Mouse (Mus musculus) forebrain, embryonic 15.5 days (tissue): ENCODE results near the gene Dnajb8. TPM values are rescaled to one million over a fixed set of nuclear protein-coding genes. Genes with fewer than 3 reads are reported as not detected.

Source experiments
- ATAC-seq: fragments of 200-750 bp; cut with Nextera tagmentation; replicated peaks from 2 replicates; pipeline ENCODE4 v1.8.0; 2017; ENCODE audit warnings: mild to moderate bottlenecking, moderate TSS enrichment, moderate library complexity
- H3K27ac ChIP-seq: fragments of 300-500 bp; sonication (generic); replicated peaks from 2 replicates; pipeline ENCODE4 v1.5.1; 2015; ENCODE audit warnings: mild to moderate bottlenecking, inconsistent platforms
- H3K27me3 ChIP-seq: fragments of 300-500 bp; sonication (generic); 2 replicates; pipeline ENCODE4 v1.6.1; 2015; ENCODE audit warnings: inconsistent platforms
- H3K36me3 ChIP-seq: fragments of 300-500 bp; sonication (generic); 2 replicates; pipeline ENCODE4 v1.6.1; 2015; ENCODE audit warnings: mild to moderate bottlenecking, inconsistent platforms
- H3K4me1 ChIP-seq: fragments of 300-500 bp; sonication (generic); 2 replicates; pipeline ENCODE4 v1.6.1; 2015; ENCODE audit warnings: inconsistent platforms
- H3K4me2 ChIP-seq: fragments of 300-500 bp; sonication (generic); replicated peaks from 2 replicates; pipeline ENCODE4 v1.6.1; 2015; ENCODE audit warnings: mild to moderate bottlenecking, inconsistent platforms
- H3K4me3 ChIP-seq: fragments of 300-500 bp; sonication (generic); 2 replicates; pipeline ENCODE4 v1.5.1; 2015; ENCODE audit warnings: mild to moderate bottlenecking, inconsistent platforms
- H3K9ac ChIP-seq: fragments of 300-500 bp; sonication (generic); replicated peaks from 2 replicates; pipeline ENCODE4 v1.6.1; 2015; ENCODE audit warnings: mild to moderate bottlenecking, inconsistent platforms
- H3K9me3 ChIP-seq: fragments of 300-500 bp; sonication (generic); 2 replicates; pipeline ENCODE4 v1.6.1; 2016; ENCODE audit warnings: inconsistent platforms
- WGBS: fragments of 180-500 bp; shearing (Covaris S2); methylation state at CpG from one replicate; pipeline ENCODE4 v1.1.7; 2015; ENCODE audit warnings: mixed read lengths; 5-methylcytosine and 5-hydroxymethylcytosine counted together
- polyA plus RNA-seq: library from polyadenylated mRNA; unstranded; fragments of >200 nt; fragmentation: Nextera tagmentation; extraction: Ambion mirVana; gene quantifications from 2 replicates; pipeline ENCODE4 v1.2.1, GENCODE M21; 2015

Gene Dnajb8
- polyA plus RNA-seq, 1 experiment from 2014 or later, result not detected

DNA sequence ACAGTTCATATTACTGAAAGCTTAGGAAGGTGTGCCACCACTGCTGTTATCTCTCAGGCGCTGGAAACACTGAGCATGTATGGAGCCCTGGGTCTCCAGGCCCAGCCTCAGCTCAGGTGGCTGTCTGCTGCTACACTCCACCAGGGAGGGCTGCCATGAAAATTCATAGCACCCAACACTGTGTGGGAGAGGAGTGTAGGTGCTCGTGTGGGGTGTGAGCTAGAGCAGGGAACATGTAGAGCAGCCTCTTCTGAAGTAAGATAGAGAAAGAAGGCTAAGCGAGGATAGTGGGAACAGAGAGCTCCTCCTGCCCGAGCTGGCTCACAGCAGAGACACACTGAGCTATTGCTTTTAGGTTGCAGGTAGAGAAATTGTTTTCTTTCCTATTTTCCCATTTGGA lies 54.2 kb downstream of the Dnajb8 start:
- H3K9me3 ChIP-seq, result no peaks in the 10 kb centered on the region
- no peak for ATAC-seq
- no peak overlapping the region for H3K4me3 ChIP-seq
- no peaks in the 10 kb centered on the region for H3K27me3 ChIP-seq
- H3K27ac ChIP-seq, result no peak overlapping the region
- no peak overlapping the region for H3K9ac ChIP-seq
- H3K36me3 ChIP-seq, result no peaks in the 10 kb centered on the region
- H3K4me1 ChIP-seq, result peaks cover 5% of the 10 kb centered on the region
- 92% methylated on average over 4 of the region's 4 CpGs for WGBS
- H3K4me2 ChIP-seq, result no peak overlapping the region

DNA sequence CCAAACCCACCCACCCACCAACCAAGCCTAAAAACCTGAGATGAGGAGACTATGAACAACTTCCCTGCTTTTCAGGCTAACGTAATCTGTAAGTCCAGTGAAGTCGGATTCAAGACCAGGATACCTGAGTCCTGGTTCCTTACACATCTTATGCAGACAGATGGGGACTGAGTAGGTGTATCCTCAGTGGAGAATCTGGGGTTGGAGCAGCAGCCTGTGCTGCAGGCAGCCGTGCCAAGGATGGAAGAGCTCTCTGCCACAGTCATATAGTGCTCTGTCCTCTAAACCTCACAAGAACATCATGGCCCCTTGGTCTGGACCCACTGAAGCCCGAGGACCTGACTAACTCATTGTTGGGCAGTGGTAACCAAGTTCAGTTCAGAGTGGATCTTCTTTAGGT lies 55.2 kb downstream of the Dnajb8 start:
- ATAC-seq, result no peak
- H3K9ac ChIP-seq, result no peak overlapping the region
- no peak overlapping the region for H3K27ac ChIP-seq
- no peaks in the 10 kb centered on the region for H3K4me1 ChIP-seq
- H3K4me2 ChIP-seq, result no peak overlapping the region
- no peaks in the 10 kb centered on the region for H3K36me3 ChIP-seq
- no peak overlapping the region for H3K4me3 ChIP-seq
- H3K9me3 ChIP-seq, result no peaks in the 10 kb centered on the region
- WGBS, result 92% methylated on average over 4 of the region's 4 CpGs
- H3K27me3 ChIP-seq, result no peaks in the 10 kb centered on the region

DNA sequence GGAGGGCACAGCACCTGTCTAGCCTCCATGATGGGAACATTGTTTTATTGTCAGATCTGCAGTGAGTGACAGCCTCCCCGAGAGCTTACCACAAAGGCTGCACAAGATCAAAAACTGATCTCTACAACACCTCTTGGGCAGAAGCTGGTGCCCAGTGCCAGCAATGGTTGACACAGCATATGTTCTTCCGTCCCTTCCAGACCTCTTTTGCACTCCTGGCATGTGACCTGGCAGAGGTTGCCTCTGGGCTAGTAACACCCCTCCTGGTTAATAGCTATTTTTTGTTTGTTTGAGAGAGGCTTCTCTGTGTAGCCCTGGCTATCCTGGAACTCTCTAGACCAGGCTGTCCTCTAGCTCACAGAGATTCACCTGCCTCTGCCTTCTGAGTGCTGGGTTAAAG lies 56.1 kb downstream of the Dnajb8 start:
- WGBS, result 65% methylated on average over 2 of the region's 2 CpGs
- no peak overlapping the region for H3K27ac ChIP-seq
- ATAC-seq, result no peak

DNA sequence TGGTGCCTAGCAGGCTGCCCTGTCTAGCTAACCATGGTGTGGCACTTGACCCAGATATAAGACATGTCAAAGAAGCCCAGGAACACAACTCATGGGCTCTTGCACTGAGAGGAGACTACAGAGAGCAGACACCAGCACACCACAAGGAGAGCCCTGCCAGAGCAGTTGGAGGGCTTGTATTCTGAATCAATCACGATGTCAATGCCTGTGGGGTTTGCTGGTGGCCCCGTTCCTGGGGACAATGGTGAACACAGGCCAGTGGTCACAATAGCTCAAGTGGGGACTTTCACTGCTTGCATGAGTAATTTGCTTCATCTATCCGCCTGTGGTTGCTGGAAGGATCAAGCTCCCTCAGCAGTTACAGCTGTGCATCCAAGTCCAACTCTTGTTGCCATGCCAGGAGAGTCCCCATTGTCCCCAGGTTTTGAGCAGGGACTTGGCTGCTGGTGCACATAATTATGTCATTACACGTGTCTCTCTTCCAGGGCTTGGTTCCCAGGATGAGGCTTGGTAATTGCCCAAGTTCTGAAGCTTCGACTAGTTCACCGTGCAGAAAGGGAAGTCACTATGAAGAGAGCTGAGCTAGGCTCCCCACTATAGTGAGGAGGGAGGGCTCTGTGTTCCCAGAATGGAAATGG lies 68.2 kb downstream of the Dnajb8 start:
- H3K4me1 ChIP-seq, result peaks cover 14% of the 10 kb centered on the region
- H3K36me3 ChIP-seq, result no peaks in the 10 kb centered on the region
- no peak overlapping the region for H3K4me3 ChIP-seq
- WGBS, result 21% methylated on average over 6 of the region's 6 CpGs
- no peaks in the 10 kb centered on the region for H3K27me3 ChIP-seq
- peak overlapping the region; percentile 15; the same call in 1 of the 2 replicates for H3K27ac ChIP-seq
- ATAC-seq, result peak; percentile 95
- H3K4me2 ChIP-seq, result no peak overlapping the region
- no peaks in the 10 kb centered on the region for H3K9me3 ChIP-seq
- H3K9ac ChIP-seq, result no peak overlapping the region

More for the DNA sequence above, 56.1 kb downstream of the Dnajb8 start:
- no peak overlapping the region for H3K4me2 ChIP-seq
- no peaks in the 10 kb centered on the region for H3K9me3 ChIP-seq
- H3K27me3 ChIP-seq, result no peaks in the 10 kb centered on the region
- no peaks in the 10 kb centered on the region for H3K36me3 ChIP-seq
- H3K4me1 ChIP-seq, result no peaks in the 10 kb centered on the region
- H3K4me3 ChIP-seq, result no peak overlapping the region
- H3K9ac ChIP-seq, result no peak overlapping the region

DNA sequence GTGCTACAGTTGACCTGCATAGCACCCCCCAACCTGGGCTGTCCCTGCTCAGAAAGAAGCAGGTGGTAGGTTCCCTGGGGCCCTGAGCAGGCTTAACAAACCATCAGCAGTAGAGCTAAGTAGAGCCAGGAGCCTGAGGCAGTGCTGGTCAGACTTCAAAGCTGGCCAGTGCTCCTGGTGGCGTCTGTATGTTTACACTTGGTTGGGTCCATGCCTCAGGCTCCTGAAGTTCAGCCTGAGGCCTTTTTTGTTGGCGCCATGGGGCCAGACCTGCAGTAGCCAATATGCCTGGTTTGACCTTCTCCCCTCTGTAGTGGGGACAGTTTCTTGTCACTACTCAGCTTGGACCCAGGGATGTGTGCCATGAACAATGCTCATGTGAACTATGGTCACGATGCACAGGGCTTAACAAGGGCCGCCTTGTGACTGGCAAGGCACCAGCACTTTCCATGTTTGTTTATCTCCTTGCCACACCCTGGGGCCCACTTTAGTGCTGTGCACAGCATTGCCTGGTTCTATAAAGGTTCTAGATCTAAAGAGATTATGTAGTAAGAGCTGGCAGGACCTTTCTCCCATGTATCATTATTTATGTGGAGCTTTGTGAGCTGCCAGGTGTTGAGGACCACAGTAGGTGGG lies 70.3 kb downstream of the Dnajb8 start:
- Histone ChIP-seq H3K27ac (no peak overlapping the region), H3K27me3 (no peaks in the 10 kb centered on the region), H3K36me3 (no peaks in the 10 kb centered on the region), H3K9ac (no peak overlapping the region), H3K4me3 (no peak overlapping the region), H3K4me2 (no peak overlapping the region), H3K9me3 (no peaks in the 10 kb centered on the region), H3K4me1 (peaks cover 14% of the 10 kb centered on the region)
- 78% methylated on average over 4 of the region's 4 CpGs for WGBS
- no peak for ATAC-seq

DNA sequence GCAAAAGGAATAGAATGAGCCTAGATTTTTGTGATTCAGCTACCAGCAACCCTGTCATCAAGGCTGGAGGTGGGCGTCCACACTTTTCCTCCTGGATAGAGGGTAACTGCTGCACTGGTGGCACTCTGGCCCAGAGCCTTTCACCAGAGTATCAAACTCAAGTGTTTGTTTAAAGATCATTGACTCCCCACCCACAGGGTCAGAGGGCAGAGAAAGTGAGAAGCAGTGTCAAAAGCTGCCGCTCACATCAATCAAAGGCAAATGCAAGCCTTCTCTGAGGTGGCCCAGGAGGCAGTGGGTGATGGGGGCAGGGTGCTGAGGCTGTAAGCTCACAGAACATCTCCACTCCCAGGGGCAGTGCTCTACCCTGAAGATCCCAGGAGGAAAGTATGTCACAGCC lies 77.4 kb downstream of the Dnajb8 start:
- H3K4me3 ChIP-seq, result no peak overlapping the region
- H3K4me2 ChIP-seq, result no peak overlapping the region
- no peaks in the 10 kb centered on the region for H3K36me3 ChIP-seq
- ATAC-seq, result no peak
- no peak overlapping the region for H3K27ac ChIP-seq
- H3K9me3 ChIP-seq, result no peaks in the 10 kb centered on the region
- H3K27me3 ChIP-seq, result no peaks in the 10 kb centered on the region
- no peaks in the 10 kb centered on the region for H3K4me1 ChIP-seq
- no peak overlapping the region for H3K9ac ChIP-seq
- WGBS, result 75% methylated on average over 2 of the region's 2 CpGs

DNA sequence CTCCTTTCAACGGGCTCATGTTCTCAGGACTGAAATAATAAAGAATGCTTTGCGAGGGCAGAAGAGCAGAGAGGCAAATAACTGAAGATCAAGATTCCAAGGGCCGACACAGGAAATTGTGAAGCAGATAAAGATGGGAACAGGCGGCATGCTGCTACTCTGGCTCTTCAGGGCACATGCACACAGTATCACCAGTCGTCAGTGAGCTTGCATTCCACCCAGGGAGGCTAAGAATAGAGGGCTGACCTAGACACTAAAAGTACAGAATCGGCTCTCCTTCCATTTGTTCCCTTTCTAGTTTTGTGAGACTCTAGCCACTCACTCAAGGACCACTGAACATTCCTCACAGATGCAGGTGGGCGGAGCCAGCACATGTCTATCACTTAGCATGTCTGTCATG lies 79.2 kb downstream of the Dnajb8 start:
- Histone ChIP-seq H3K9ac (no peak overlapping the region), H3K27me3 (no peaks in the 10 kb centered on the region), H3K36me3 (no peaks in the 10 kb centered on the region), H3K4me2 (no peak overlapping the region), H3K4me3 (no peak overlapping the region), H3K27ac (no peak overlapping the region), H3K4me1 (no peaks in the 10 kb centered on the region), H3K9me3 (no peaks in the 10 kb centered on the region)
- WGBS, result 75% methylated on average over 7 of the region's 7 CpGs
- ATAC-seq, result no peak

Other genes with a start within 250 kb of the Dnajb8 start
- gene H1fx, start 240.6 kb upstream of the Dnajb8 start, polyA plus RNA-seq, result 50.3 and 70.8 TPM in 2 replicates
- 295 and 302 TPM in 2 replicates for gene Rab7, start 177.0 kb upstream of the Dnajb8 start, polyA plus RNA-seq
- 246 and 262 TPM in 2 replicates for gene Rpn1, start 137.8 kb upstream of the Dnajb8 start, polyA plus RNA-seq
- gene Gata2, start 28.4 kb upstream of the Dnajb8 start, polyA plus RNA-seq, result 2.1 and 2.7 TPM in 2 replicates
- gene Eefsec, start 224.3 kb downstream of the Dnajb8 start, polyA plus RNA-seq, result 32.7 and 34.1 TPM in 2 replicates
- gene Ruvbl1, start 243.1 kb downstream of the Dnajb8 start, polyA plus RNA-seq, result 130 and 140 TPM in 2 replicates